Mouse (Mus musculus): Measurements from ENCODE around the gene Rplp0. TPM values are rescaled to one million over a fixed set of nuclear protein-coding genes. Genes with fewer than 3 reads are reported as not detected.

Rplp0 gene
- total RNA-seq, 2 experiments from 2014 or later: 706 to 758 TPM

GRCm38 (mm10) chr5:115525943-115526342 lies 33.3 kb upstream of the Rplp0 start:
- no peak for DNase-seq (ENCODE audit: low spot score in 2 of 2)

DNA sequence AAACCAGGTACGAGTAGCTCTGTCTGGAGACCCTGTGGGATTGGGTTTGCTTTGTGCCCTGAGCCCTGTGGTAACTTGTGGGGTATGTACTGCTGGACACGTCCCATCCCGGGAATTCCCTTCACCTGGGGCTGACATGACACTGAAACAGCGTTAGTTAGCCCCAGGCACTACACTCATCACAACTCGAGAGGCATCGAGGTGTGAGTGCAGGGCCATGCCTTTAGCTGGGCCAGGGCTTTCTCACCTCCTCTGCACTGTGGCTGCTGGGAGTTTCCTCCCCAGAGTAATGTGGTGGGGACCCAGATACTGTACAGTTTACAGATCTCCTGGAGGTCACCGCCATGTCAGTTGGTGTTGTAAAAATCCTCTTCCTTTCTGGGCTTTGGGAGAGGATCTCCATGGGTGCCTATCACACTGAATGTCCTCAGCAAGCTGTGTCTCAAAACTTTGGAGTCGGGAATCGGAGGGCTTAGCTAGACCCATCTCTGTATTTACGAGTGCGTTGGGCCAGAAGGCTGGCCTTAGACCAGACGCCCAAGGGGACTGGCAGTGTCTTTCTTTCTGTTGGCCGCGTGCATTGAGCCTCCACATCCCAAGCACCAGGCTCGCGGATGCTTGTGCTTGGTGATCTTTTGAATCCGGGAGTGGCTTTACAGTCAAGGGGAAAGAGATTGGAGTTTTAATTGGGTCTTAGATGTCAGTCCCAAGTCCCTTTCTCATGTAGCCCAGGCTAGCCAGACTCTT lies 32.6 kb upstream of the Rplp0 start:
- DNase-seq (ENCODE audit: low spot score in 2 of 2): no peak

GRCm38 (mm10) chr5:115528128-115528527 lies 31.1 kb upstream of the Rplp0 start:
- no peak for DNase-seq (ENCODE audit: low spot score in 2 of 2)

- no peak for DNase-seq (ENCODE audit: low spot score in 2 of 2)
Observed at GRCm38 (mm10) chr5:115529364-115529741, 29.9 kb upstream of the Rplp0 start.

GRCm38 (mm10) chr5:115529742-115530446 lies 29.4 kb upstream of the Rplp0 start:
- DNase-seq (ENCODE audit: low spot score in 2 of 2): no peak

- no peak for DNase-seq (ENCODE audit: low spot score in 2 of 2)
Observed at GRCm38 (mm10) chr5:115530447-115530809, 28.8 kb upstream of the Rplp0 start.

- no peak for DNase-seq (ENCODE audit: low spot score in 2 of 2)
Observed at GRCm38 (mm10) chr5:115531671-115532270, 27.5 kb upstream of the Rplp0 start.

GRCm38 (mm10) chr5:115534290-115534731 lies 25.0 kb upstream of the Rplp0 start:
- peak in 1 of 2 experiments; percentile 56 for DNase-seq (ENCODE audit: low spot score in 2 of 2)

DNA sequence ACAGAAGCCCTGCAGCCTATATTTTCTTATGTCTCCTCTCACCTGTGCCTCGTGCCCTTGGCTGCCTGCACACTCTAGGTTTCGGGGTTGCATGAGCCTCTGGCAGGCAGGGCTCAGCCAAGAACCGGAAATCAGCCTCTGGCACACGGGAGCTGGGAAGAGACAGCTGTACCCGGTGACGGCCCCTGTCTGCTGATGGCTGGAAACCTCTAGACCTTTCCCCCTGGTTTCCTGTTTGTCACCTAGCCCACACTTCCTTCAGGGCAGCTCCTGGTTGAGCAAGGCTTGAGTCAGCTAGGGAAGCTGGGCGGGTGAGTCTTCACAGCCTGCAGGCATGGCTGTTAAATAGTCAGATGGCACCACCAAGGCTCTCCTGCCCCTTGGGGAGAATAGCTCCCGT lies 24.4 kb upstream of the Rplp0 start:
- no peak for DNase-seq (ENCODE audit: low spot score in 2 of 2)

DNA sequence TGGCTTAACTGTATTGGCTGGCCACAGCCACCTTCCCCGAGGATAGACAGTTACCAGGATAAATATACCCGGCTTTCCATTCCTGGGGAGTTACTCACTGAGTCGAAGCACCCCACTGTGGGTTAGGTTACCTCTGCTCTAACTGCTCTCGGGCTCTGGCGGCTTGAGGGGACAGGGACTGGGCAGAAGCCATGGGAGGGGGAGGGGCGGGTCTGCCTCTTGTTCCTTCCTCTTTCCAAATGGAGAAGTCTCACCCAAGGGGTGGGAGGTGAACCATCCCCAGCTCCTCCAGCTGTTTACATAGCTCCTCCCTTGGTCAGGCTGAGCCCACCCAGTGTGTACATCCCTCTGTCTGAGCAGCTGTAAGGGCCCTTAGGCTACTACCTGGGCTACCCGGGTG lies 23.6 kb upstream of the Rplp0 start:
- no peak for DNase-seq (ENCODE audit: low spot score in 2 of 2)

DNA sequence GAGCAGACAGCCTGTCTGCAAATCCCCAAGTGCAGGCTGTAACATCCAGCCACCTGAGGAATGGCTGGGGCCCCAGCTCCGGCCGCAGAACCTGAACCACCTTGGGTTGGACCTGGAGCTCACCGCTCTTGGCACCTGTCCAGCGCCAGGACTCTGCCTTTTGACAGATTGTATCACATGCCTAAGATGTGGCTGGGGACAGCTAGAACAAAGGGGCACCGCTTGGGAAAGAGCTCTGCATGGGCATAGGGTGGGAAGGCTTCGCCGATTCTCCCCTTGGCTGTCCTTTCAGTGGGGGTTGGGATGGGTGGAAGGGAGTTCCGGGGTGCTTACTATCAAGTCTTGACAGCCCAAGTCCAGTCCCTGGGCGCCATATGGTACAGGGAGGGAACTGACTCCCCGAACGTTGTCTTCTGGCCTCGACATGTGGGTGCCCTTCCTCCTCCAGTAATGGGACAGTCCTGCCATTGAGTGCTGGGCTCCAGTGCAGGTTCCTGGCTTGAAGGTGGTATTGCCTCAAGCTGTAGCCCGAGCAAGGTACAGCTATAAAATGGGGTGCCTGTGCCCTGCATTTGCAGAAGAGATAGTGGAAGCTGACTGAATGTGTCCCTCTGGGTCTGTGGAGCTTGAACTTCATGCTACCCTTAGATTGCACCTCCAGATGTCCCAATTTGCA lies 21.1 kb upstream of the Rplp0 start:
- DNase-seq (ENCODE audit: low spot score in 2 of 2): no peak

GRCm38 (mm10) chr5:115538693-115539043 lies 20.6 kb upstream of the Rplp0 start:
- peak; percentile 93 to 95 for DNase-seq (ENCODE audit: low spot score in 2 of 2)

GRCm38 (mm10) chr5:115542635-115543384 lies 16.5 kb upstream of the Rplp0 start:
- DNase-seq (ENCODE audit: low spot score in 2 of 2): no peak

- peak; percentile 52 to 65 for DNase-seq (ENCODE audit: low spot score in 2 of 2)
Observed at GRCm38 (mm10) chr5:115543509-115544253, 15.6 kb upstream of the Rplp0 start.

DNA sequence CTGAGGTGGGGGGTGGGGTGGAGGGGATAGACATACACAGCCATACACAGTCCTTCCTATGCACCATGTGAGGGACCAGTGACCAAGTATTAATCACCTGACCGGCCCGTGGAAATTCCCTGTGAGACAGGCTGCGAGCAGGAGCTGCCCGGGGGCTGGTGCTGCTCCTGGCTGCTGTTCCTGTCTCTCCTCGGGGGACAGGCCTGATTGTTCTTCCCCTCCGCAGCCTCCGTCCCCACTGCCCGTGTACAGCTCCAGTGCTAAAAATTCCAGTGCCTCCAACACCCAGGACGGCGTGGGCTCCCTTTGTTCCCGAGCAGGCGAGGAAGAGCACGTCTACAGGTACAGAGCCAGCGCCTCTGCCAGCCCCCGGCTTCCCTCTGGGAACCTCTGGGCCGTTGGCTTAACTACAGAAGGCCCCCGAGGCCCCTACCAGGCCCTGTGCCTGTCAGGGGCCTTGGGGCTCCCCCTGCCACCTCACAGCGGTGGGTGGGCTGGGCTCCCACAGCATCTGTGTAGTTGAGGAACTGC lies 14.5 kb upstream of the Rplp0 start:
- DNase-seq (ENCODE audit: low spot score in 2 of 2): no peak

DNA sequence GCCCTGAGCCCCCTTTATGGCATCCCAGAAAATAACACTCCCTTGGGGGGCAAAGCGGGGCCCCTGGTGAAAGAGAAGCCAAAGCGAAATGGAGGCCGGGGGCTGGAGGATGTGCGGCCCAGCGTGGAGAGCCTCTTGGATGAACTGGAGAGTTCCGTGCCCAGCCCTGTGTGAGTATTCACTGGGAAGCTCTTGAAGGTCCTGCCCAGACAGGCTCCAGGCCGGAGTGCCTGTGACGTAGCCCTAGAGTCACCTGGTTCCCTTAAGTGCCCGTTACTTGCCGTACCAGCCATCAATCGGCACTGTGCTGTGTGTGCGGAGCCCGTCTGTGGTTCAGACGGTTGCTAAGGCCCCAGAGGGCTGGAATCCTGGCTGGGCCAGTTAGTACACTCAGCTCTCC lies 13.6 kb upstream of the Rplp0 start:
- DNase-seq (ENCODE audit: low spot score in 2 of 2): no peak

- DNase-seq (ENCODE audit: low spot score in 2 of 2): no peak
Observed at GRCm38 (mm10) chr5:115546536-115546935, 12.7 kb upstream of the Rplp0 start.

- DNase-seq (ENCODE audit: low spot score in 2 of 2): no peak
Observed at GRCm38 (mm10) chr5:115547014-115547413, 12.3 kb upstream of the Rplp0 start.

DNA sequence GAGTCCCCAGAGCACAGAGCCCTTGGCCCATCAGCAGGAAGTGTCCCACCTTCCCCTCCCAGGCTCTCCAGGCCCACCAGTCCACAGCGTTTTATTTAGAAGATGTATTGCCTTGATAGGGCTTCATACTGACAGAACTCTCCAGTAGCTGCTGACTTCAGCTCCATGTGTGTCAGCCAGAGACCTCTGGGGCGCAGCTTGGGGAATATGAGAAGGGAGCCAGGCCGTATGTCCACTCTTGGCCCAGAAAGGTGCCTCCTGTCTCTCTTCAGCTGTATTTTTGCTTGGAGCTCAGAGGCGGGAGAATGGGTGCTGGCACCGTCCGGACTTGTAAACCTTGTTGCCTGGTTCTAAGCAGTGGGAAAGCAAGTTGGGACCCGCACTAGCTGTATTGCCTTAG lies 11.8 kb upstream of the Rplp0 start:
- no peak for DNase-seq (ENCODE audit: low spot score in 2 of 2)

Measured in adrenal gland, adult 18-20 months (tissue).